Mouse (Mus musculus) gastrocnemius, postnatal 36 days (tissue): ENCODE results near the gene Sycn. TPM values are rescaled to one million over a fixed set of nuclear protein-coding genes. Genes with fewer than 3 reads are reported as not detected.
"Not testable (repeated sequence)": the region's sequence is repeated elsewhere in the genome, so short reads cannot be mapped to it uniquely, and the experiment has no call there.

ENCODE experiments used
- DNase-seq, 2 experiments: peaks; one replicate each; pipeline ENCODE4 v3.0.0; 2022
- intact Hi-C: fragments of 180-260 bp; cut with DNase I; formaldehyde crosslinking; loops from one replicate; pipeline ENCODE4 v1.15.1; 2025
- long read RNA-seq, 2 experiments: library from polyadenylated mRNA; stranded (forward); transcript quantifications; one replicate each; pipeline ENCODE4 v2.0.0; 2021
- total RNA-seq, 2 experiments: library from RNA; stranded (reverse); gene quantifications; 2 replicates each; pipeline ENCODE4 v1.2.3; 2021

The Sycn gene
- total RNA-seq = not detected
- long read RNA-seq, experiment 1 = 0 reads
- long read RNA-seq, experiment 2 = 0 reads

- DNase-seq = no peak
- intact Hi-C loops = no loop called here
Observed at GRCm38 (mm10) chr7:28540526-28540925, at the start of gene Sycn. TSS of gene Sycn (plus strand) at chr7:28540885.

DNA sequence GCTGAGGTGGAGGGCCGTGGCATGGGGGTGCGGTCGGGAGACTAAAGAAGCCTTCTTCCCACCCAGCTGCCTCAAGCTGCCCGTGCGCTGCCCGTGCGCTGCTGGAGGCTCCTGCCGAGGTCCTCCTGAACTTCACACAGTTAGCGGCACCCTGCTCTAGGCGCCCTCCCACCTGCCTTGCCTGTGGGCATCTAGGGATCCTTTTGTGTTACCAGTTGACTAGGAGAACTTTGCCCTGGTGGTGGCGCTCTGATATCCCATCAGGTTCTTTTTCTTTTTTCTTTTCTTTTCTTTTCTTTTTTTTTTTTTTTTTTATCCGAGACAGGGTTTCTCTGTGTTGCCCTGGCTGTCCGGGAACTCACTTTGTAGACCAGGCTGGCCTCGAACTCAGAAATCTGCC is 49.8 kb upstream of the Sycn start:
- intact Hi-C loops = loop anchor here (5.0 kb wide), 1 partner anchor 111 kb away; no protein-coding TSS in a partner anchor
- no peak for DNase-seq

GRCm38 (mm10) chr7:28492310-28492709 is 48.4 kb upstream of the Sycn start:
- DNase-seq = no peak
- intact Hi-C loops = loop anchor here (5.0 kb wide), 1 partner anchor 110 kb away; no protein-coding TSS in a partner anchor

GRCm38 (mm10) chr7:28495426-28495825 is 45.3 kb upstream of the Sycn start:
- DNase-seq = no peak
- intact Hi-C loops = no loop called here

DNA sequence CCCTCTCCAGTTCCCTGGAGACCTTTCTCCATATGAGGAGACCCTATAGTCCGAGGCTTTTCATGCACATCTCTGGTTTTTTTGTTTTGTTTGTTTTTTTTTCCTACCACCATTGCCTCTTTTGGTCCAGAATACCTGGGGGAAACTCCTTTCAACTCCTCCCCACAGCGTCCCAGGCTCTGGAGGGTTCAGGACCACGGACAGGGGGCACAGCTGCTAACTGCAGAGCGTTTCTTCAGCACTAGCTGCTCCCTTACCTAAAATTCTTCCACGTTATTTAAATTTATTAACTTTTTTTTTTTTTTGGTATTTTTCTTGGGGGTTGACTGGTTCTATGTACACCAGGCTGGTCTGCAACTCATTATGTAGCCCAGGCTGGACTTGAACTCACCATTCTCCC is 35.1 kb upstream of the Sycn start:
- DNase-seq = no peak
- intact Hi-C loops = no loop called here

DNA sequence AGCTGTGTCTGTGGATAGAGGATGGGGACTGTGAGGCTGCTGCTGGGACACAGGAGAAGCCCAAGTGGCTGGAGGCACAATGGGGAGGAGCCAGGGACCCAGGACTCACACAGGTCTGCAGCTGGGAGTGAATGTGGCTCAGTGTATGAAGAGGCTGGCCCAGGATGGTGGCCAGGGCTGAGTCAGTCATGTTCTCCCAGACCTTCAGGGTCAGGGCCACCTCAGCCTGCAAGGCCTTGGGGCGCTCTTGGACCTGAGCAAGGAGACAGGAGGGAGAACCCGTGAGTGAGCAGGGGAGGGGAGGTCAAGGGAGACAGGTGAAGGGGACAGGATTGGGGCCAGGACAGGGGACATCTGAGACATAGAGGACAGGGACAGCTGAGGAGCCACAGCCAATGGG is 31.6 kb upstream of the Sycn start:
- intact Hi-C loops, DNase-seq: not testable (repeated sequence)

- DNase-seq, intact Hi-C loops: not testable (repeated sequence)
Observed at GRCm38 (mm10) chr7:28510405-28510974, 30.2 kb upstream of the Sycn start, which contains the start of gene Ifnl2. TSS of gene Ifnl2 (minus strand) at chr7:28510455.

- DNase-seq = no peak
- intact Hi-C loops = no loop called here
Observed at GRCm38 (mm10) chr7:28511441-28511840, 29.2 kb upstream of the Sycn start.

- DNase-seq, intact Hi-C loops: not testable (repeated sequence)
Observed at GRCm38 (mm10) chr7:28522536-28522935, 18.1 kb upstream of the Sycn start, which contains the start of gene Ifnl3. TSS of gene Ifnl3 (plus strand) at chr7:28522836.

DNA sequence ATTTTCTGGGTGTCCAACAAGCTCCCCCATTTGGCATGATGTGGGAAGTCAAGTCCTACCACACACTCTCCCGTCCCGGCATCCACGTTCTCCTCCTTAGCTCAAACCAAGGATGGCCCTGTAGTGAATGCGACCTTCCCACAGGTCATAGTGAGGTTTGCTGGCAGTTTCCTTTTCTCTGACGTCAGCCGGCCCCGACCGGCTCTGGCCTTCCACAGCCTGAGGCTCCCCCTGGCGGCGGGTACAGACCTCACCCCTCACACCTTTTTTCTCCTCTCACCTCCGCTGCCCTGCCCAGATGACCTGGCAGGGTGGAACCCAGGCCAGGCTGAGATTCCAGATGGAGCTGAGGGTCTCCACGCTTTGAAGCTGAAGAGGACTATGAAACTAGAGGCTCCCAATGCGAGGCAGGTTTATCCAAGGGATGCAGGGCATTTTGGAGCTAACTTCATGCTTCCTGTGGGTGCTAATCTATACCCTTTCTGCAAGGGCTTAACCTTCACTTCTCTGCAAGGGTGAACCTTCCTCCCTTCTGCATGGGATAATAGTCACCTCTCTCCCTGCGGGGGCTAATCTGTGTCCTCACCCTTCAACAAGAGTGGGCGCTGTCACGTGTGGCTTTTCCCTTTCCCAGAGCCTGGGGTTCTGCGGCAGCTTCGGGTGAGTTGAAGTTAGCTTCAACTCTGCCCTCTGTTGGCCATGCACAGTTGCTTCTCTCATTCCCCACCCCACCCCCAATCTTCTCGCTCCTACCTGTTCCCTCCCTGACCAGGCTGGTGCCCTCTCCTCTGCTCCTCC is 12.6 kb upstream of the Sycn start:
- DNase-seq = peak; percentile 69 to 74
- intact Hi-C loops = loop anchor here (2.0 kb wide), 1 partner anchor 81 kb away; no protein-coding TSS in a partner anchor

DNA sequence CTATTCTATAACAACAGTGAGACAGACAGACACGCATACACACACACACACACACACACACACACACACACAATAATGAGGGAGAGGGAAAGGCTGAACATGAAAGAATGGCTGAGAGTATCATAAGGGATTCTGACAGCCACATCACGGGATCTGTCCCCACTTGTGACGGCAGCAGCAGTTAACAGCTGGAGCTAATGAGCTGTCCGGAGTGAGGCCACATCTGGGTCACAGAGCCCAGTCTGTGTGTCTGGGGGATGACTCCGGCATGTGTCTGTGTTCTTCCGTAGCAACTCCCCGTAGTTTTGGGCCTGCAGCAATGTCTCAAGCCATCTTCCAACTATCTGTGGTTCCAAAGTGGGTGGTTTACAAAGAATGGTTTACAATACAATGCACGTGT is 8.7 kb upstream of the Sycn start:
- no peak for DNase-seq
- intact Hi-C loops = no loop called here

- intact Hi-C loops, DNase-seq: not testable (repeated sequence)
Observed at GRCm38 (mm10) chr7:28538886-28539285, 1.8 kb upstream of the Sycn start.

- intact Hi-C loops = no loop called here
- DNase-seq = no peak
Observed at GRCm38 (mm10) chr7:28544051-28544601, 3.4 kb downstream of the Sycn start.

GRCm38 (mm10) chr7:28545048-28545890 is 4.6 kb downstream of the Sycn start:
- intact Hi-C loops = no loop called here
- no peak for DNase-seq

GRCm38 (mm10) chr7:28545891-28546210 is 5.2 kb downstream of the Sycn start:
- DNase-seq = no peak
- intact Hi-C loops = no loop called here

DNA sequence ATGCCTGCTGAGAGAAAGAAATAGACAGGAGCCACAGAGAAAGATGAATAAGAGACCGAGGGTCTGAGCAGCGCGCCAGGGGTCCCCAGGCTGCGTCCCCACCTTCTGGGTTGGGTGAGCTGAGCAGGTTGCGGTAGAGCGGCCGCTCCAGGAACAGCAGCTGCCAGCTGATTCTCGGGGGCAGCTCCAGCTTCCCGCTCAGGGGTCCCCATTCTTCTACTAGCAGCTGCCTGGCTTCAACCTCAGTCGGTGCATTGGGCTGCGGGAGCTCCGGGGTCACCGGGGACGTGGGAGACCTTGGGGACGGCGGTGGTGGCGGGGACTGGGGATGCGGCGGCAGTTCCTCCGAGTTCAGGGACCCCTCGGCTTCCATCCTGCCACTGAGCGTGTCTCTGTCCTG is 6.0 kb downstream of the Sycn start:
- DNase-seq = no peak
- intact Hi-C loops = no loop called here

DNA sequence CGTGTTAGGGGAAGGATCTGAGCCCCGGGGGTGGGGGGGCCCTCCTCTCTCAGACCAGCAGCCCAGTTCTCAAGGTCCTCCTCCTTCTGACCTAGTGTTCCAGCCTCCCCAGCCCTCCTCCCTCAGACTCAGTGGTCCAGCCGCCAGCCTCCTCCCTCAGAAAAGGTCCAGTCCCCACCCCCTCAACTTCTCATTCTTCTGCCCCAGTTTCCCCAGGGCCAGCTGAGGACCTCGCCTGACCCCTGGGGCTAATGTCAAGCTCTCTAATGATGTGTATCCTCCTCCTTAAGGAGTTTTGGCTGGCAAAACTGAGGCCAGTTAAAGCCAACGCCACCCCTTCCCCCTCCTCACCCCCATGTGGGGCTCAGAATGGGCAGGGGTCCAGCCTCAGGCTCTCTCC is 6.5 kb downstream of the Sycn start, which contains the start of gene Nccrp1:
Nccrp1 (minus strand) TSS at position 101 of the 400 bp plus-strand sequence.
- intact Hi-C loops = no loop called here
- no peak for DNase-seq

DNA sequence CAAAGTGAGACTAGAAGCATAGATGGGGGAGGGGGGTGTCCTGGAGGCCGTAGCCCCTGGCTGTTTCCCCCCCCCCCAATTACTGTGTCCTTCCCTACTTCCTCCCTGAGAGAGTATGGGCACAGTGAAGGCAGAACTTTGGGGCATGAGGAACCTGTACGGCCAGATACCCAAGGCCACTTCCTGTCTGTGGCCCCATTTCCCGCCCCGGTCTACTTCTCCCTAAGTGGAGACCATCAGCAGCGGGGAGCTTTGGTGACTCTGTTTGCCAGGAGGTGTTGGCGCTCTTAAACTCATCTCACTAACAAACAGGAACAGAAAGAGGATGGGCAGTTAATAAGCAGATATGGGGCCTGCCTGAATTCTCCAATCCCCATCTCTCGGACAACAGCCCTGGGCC is 6.9 kb downstream of the Sycn start:
- intact Hi-C loops = no loop called here
- no peak for DNase-seq

- intact Hi-C loops = loop anchor here (2.0 kb wide), 1 partner anchor 30 kb away; no protein-coding TSS in a partner anchor
Observed at GRCm38 (mm10) chr7:28553076-28553475, 12.4 kb downstream of the Sycn start.

DNA sequence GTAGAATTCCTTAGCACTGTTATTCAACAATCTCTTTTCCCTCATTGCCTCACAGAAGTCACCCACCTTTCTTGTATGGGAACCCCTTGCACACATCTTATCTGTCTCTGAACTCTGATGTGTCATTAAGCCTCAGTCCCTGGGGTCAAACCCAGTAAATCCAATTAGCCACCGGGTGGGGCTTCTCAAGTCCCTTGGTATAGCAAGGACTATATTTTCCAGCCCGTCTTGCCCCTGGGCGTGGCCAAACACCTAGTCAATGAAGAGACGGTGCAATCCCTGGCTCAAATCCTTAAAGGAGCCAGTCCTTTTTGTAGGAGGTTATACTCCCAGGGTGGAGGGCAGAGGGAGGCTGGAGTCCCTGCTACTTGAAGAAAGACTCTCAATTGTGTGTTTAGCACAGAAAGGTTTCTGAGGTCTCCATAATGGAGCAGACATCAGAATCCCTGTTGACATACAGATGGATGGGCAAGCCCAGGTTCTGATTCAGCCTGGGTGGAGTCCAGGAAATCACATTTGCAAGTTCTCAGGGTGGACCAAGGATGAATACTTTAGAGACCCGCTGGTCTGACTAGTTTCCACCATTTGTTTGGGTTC is 15.4 kb downstream of the Sycn start:
- no peak for DNase-seq
- intact Hi-C loops = no loop called here

More at GRCm38 (mm10) chr7:28553076-28553475, 12.4 kb downstream of the Sycn start:
- no peak for DNase-seq
